Mouse (Mus musculus) MEL (cell line): ENCODE results near the gene Cdh13. TPM values are rescaled to one million over a fixed set of nuclear protein-coding genes. Genes with fewer than 3 reads are reported as not detected.

ENCODE experiments used
- DNase-seq: peaks from one replicate; pipeline ENCODE4 v3.0.0; 2011; ENCODE audit warnings: low read depth, low spot score
- H3K27ac ChIP-seq: 2 replicates; pipeline ENCODE4 v1.5.1; 2012; ENCODE audit warnings: low read depth, mild to moderate bottlenecking, control low read depth, low read length, moderate library complexity; ENCODE audit not compliant: control insufficient read depth
- H3K27me3 ChIP-seq, 2 experiments: fragments of 150-350 bp in 1 of 2; sonication (generic) in 1 of 2; 2 replicates each; pipeline ENCODE4 v1.6.1; 2012; ENCODE audit warnings: low read length in 2 of 2, mild to moderate bottlenecking in 2 of 2, improper control_type of control experiment in 1 of 2, moderate library complexity in 1 of 2; ENCODE audit not compliant: insufficient read depth in 2 of 2, control insufficient read depth in 1 of 2
- H3K36me3 ChIP-seq, 2 experiments: 2 replicates each; pipeline ENCODE4 v1.6.1; 2012 to 2014; ENCODE audit warnings: low read length in 2 of 2, improper control_type of control experiment in 1 of 2, inconsistent platforms in 1 of 2, mild to moderate bottlenecking in 1 of 2; ENCODE audit not compliant: insufficient read depth in 2 of 2, control insufficient read depth in 1 of 2
- H3K4me1 ChIP-seq, 2 experiments: fragments of 150-350 bp in 1 of 2; sonication (generic) in 1 of 2; 2 replicates each; pipeline ENCODE4 v1.6.1; 2012; ENCODE audit warnings: low read length in 2 of 2, improper control_type of control experiment in 1 of 2, mild to moderate bottlenecking in 1 of 2; ENCODE audit not compliant: insufficient read depth in 2 of 2, control insufficient read depth in 1 of 2
- H3K4me3 ChIP-seq, 2 experiments: fragments of 150-350 bp in 1 of 2; sonication (generic) in 1 of 2; 2 replicates each; pipeline ENCODE4 v1.5.1; 2012; ENCODE audit warnings: low read depth in 2 of 2, low read length in 2 of 2, mild to moderate bottlenecking in 2 of 2, moderate library complexity in 2 of 2, control low read depth in 1 of 2, improper control_type of control experiment in 1 of 2; ENCODE audit not compliant: control insufficient read depth in 1 of 2, insufficient read depth in 1 of 2
- H3K79me2 ChIP-seq: 2 replicates; pipeline ENCODE4 v1.6.1; 2012; ENCODE audit warnings: mild to moderate bottlenecking, low read length, moderate library complexity; ENCODE audit not compliant: control insufficient read depth, poor library complexity, insufficient read depth
- H3K9ac ChIP-seq: 2 replicates; pipeline ENCODE4 v1.6.1; 2012; ENCODE audit warnings: low read depth, mild to moderate bottlenecking, control low read depth, low read length, moderate library complexity; ENCODE audit not compliant: control insufficient read depth, poor library complexity, severe bottlenecking
- H3K9me3 ChIP-seq: fragments of 150-350 bp; sonication (generic); replicated peaks from 2 replicates; pipeline ENCODE4 v1.6.1; 2012; ENCODE audit warnings: mild to moderate bottlenecking, low read length, improper control_type of control experiment, moderate library complexity; ENCODE audit not compliant: insufficient read depth
- BHLHE40 ChIP-seq: IDR thresholded peaks from 2 replicates; pipeline ENCODE4 v1.6.1; 2012; ENCODE audit warnings: low read depth, mild to moderate bottlenecking, inconsistent platforms, low read length, improper control_type of control experiment, borderline replicate concordance
- CHD2 ChIP-seq: IDR thresholded peaks from 2 replicates; pipeline ENCODE4 v1.6.1; 2011; ENCODE audit warnings: low read length, improper control_type of control experiment
- CTCF ChIP-seq, 3 experiments: IDR thresholded peaks in 2 of 3; conservative IDR thresholded peaks in 1 of 3; 2 replicates each; pipeline ENCODE4 v1.5.1; 2011 to 2012; ENCODE audit warnings: low read length in 3 of 3, low read depth in 2 of 3, mild to moderate bottlenecking in 2 of 3, improper control_type of control experiment in 1 of 3, inconsistent platforms in 1 of 3, mixed read lengths in 1 of 3, moderate library complexity in 1 of 3; ENCODE audit not compliant: control insufficient read depth in 1 of 3, insufficient read depth in 1 of 3, poor library complexity in 1 of 3, severe bottlenecking in 1 of 3
- E2F4 ChIP-seq: IDR thresholded peaks from 2 replicates; pipeline ENCODE4 v1.6.1; 2011; ENCODE audit warnings: low read depth, low read length, improper control_type of control experiment, borderline replicate concordance
- GABPA ChIP-seq: IDR thresholded peaks from 2 replicates; pipeline ENCODE4 v1.6.1; 2012; ENCODE audit warnings: low read depth, mild to moderate bottlenecking, inconsistent platforms, low read length, improper control_type of control experiment, moderate library complexity
- JUND ChIP-seq: IDR thresholded peaks from 2 replicates; pipeline ENCODE4 v1.6.1; 2011; ENCODE audit warnings: low read depth, mild to moderate bottlenecking, improper control_type of control experiment, low read length
- KAT2A ChIP-seq: conservative IDR thresholded peaks from 2 replicates; pipeline ENCODE4 v1.6.1; 2012; ENCODE audit warnings: low read depth, low read length, improper control_type of control experiment, inconsistent platforms
- MAFK ChIP-seq: IDR thresholded peaks from 2 replicates; pipeline ENCODE4 v1.6.1; 2011; ENCODE audit warnings: low read depth, mild to moderate bottlenecking, low read length, improper control_type of control experiment, borderline replicate concordance
- MAX ChIP-seq: IDR thresholded peaks from 2 replicates; pipeline ENCODE4 v1.6.1; 2011; ENCODE audit warnings: low read length, improper control_type of control experiment
- MAZ ChIP-seq: IDR thresholded peaks from 2 replicates; pipeline ENCODE4 v1.6.1; 2012; ENCODE audit warnings: low read depth, mild to moderate bottlenecking, inconsistent platforms, low read length, improper control_type of control experiment
- MXI1 ChIP-seq: IDR thresholded peaks from 2 replicates; pipeline ENCODE4 v1.6.1; 2011; ENCODE audit warnings: mild to moderate bottlenecking, low read depth, low read length, improper control_type of control experiment
- NRF1 ChIP-seq: IDR thresholded peaks from 2 replicates; pipeline ENCODE4 v1.6.1; 2014; ENCODE audit warnings: low read depth, mild to moderate bottlenecking, inconsistent platforms, low read length, improper control_type of control experiment, moderate library complexity; ENCODE audit not compliant: poor library complexity, insufficient read depth, severe bottlenecking
- RCOR1 ChIP-seq: IDR thresholded peaks from 2 replicates; pipeline ENCODE4 v1.6.1; 2012; ENCODE audit warnings: low read depth, mild to moderate bottlenecking, inconsistent platforms, low read length, improper control_type of control experiment
- SIN3A ChIP-seq: IDR thresholded peaks from 2 replicates; pipeline ENCODE4 v1.6.1; 2012; ENCODE audit warnings: low read length, improper control_type of control experiment, inconsistent platforms
- SMC3 ChIP-seq: IDR thresholded peaks from 2 replicates; pipeline ENCODE4 v1.6.1; 2011; ENCODE audit warnings: low read depth, low read length, improper control_type of control experiment
- TAL1 ChIP-seq: IDR thresholded peaks from 2 replicates; pipeline ENCODE4 v1.6.1; 2012; ENCODE audit warnings: mild to moderate bottlenecking, inconsistent platforms, low read length, moderate library complexity, mixed read lengths
- TBP ChIP-seq: IDR thresholded peaks from 2 replicates; pipeline ENCODE4 v1.8.0; 2011; ENCODE audit warnings: low read depth, low read length, improper control_type of control experiment
- USF2 ChIP-seq, 2 experiments: IDR thresholded peaks; 2 replicates each; pipeline ENCODE4 v1.6.1; 2011 to 2012; ENCODE audit warnings: improper control_type of control experiment in 2 of 2, low read length in 2 of 2, borderline replicate concordance in 1 of 2, inconsistent platforms in 1 of 2, low read depth in 1 of 2, mild to moderate bottlenecking in 1 of 2; ENCODE audit not compliant: insufficient read depth in 1 of 2
- ZKSCAN1 ChIP-seq: IDR thresholded peaks from 2 replicates; pipeline ENCODE4 v1.6.1; 2012; ENCODE audit warnings: low read depth, mild to moderate bottlenecking, inconsistent platforms, low read length, improper control_type of control experiment, moderate library complexity
- ZMIZ1 ChIP-seq: IDR thresholded peaks from 2 replicates; pipeline ENCODE4 v1.6.1; 2012; ENCODE audit warnings: low read depth, mild to moderate bottlenecking, inconsistent platforms, low read length, improper control_type of control experiment, moderate library complexity
- ZNF384 ChIP-seq: IDR thresholded peaks from 2 replicates; pipeline ENCODE4 v1.6.1; 2012; ENCODE audit warnings: low read depth, mild to moderate bottlenecking, inconsistent platforms, low read length, improper control_type of control experiment
- polyA plus RNA-seq, 2 experiments: library from polyadenylated mRNA; stranded (reverse) in 1 of 2; unstranded in 1 of 2; fragments of >175 nt in 1 of 2; fragments of >200 nt in 1 of 2; gene quantifications; 2 replicates each; pipeline versions ENCODE4 v1.2.1 to v1.2.4; 2012; ENCODE audit warnings: low replicate concordance in 2 of 2, low read depth in 1 of 2; ENCODE audit not compliant: insufficient read length in 2 of 2, insufficient read depth in 1 of 2, missing spikeins in 1 of 2
- total RNA-seq: library from RNA; depleted of rRNA; stranded (reverse); fragments of 300-350 nt; gene quantifications from 2 replicates; pipeline ENCODE4 v1.2.3, GENCODE M21; 2012

Gene Cdh13
- total and polyA plus RNA-seq, 3 experiments, result not detected

GRCm38 (mm10) chr8:119037571-119037970 is 754.0 kb downstream of the Cdh13 start:
- no peaks in the 10 kb centered on the region for H3K27me3 ChIP-seq
- H3K36me3 ChIP-seq, result no peaks in the 10 kb centered on the region
- no peaks in the 10 kb centered on the region for H3K9me3 ChIP-seq
- H3K4me1 ChIP-seq, result no peaks in the 10 kb centered on the region
- no peak for TF ChIP-seq MAX
- no peak for TF ChIP-seq SMC3
- no peak for TF ChIP-seq BHLHE40
- no peak for TF ChIP-seq ZMIZ1
- no peak for TF ChIP-seq SIN3A
- no peak for TF ChIP-seq CHD2
- no peak for TF ChIP-seq ZNF384
- no peak for TF ChIP-seq E2F4
- no peak for TF ChIP-seq MXI1
- no peak for TF ChIP-seq JUND
- no peak for TF ChIP-seq USF2 (IDR thresholded peaks at IDR 0.05; ENCODE audit: borderline replicate concordance in 1 of 2, insufficient read depth in 1 of 2, low read depth in 1 of 2, low read length in 2 of 2)
- no peak for TF ChIP-seq NRF1
- no peak for TF ChIP-seq MAFK
- TF ChIP-seq RCOR1, result no peak
- no peak for TF ChIP-seq KAT2A
- no peak for TF ChIP-seq TBP
- no peak for TF ChIP-seq TAL1
- TF ChIP-seq ZKSCAN1, result no peak
- H3K4me3 ChIP-seq, result no peak overlapping the region
- DNase-seq, result no peak
- H3K27ac ChIP-seq, result no peak overlapping the region
- H3K79me2 ChIP-seq, result no peaks in the 10 kb centered on the region
- no peak overlapping the region for H3K9ac ChIP-seq

- TF ChIP-seq CTCF (IDR thresholded peaks at IDR 0.05 in 2 of 3, conservative IDR thresholded peaks at IDR 0.05 in 1 of 3; ENCODE audit: control insufficient read depth in 1 of 3, insufficient read depth in 1 of 3, low read depth in 2 of 3, low read length in 3 of 3, poor library complexity in 1 of 3, severe bottlenecking in 1 of 3) (peak in 1 of 3 experiments; percentile 2; a peak in 2 of 6 replicates), MAZ (no peak), GABPA (no peak)
- TF ChIP-seq, all 39 proteins: peak for 1
- Histone ChIP-seq H3K4me1 (no peaks in the 10 kb centered on the region), H3K27me3 (no peaks in the 10 kb centered on the region), H3K27ac (no peak overlapping the region), H3K36me3 (no peaks in the 10 kb centered on the region), H3K9me3 (no peaks in the 10 kb centered on the region), H3K4me3 (no peak overlapping the region), H3K9ac (no peak overlapping the region), H3K79me2 (no peaks in the 10 kb centered on the region)
- peak; percentile 3 for DNase-seq
Observed at GRCm38 (mm10) chr8:119039358-119039757, 755.8 kb downstream of the Cdh13 start.
